ENCODE assay signal across 23 mouse cellular contexts in genomic region chr8:94948421-94948820, GRCm38 (mm10). TPM values are rescaled to one million over a fixed set of nuclear protein-coding genes. Genes with fewer than 3 reads are reported as not detected.
DNase-seq lines count a peak whose midpoint lies in the region; ATAC-seq and TF ChIP-seq lines count a peak whose summit lies in the region.
"Had no signal": no experiment of that assay in that cellular context is flagged by ENCODE, and none has a peak within 500 bp of the region (broad histone marks: within the 10 kb centered on the region; RNA-seq: fewer than 3 reads in every experiment).

No protein-coding gene starts in this region.

- WGBS in liver, postnatal 0 days (ENCODE audit: insufficient replicate concordance) = 81% methylated on average over 4 of the region's 4 CpGs
- 71% methylated on average over 4 of the region's 4 CpGs for WGBS in forebrain, embryonic 15.5 days

- no peak overlapping the region for H3K9ac ChIP-seq in liver, postnatal 0 days (replicated peaks)
- H3K9ac ChIP-seq in forebrain, embryonic 15.5 days (replicated peaks) = no peak overlapping the region

- ATAC-seq in liver, postnatal 0 days = no peak
- ATAC-seq in forebrain, embryonic 15.5 days (replicated peaks) = no peak
- ATAC-seq: activated CD4-positive, CD25-positive, alpha-beta regulatory T cell, adult 4 months; CD4-positive, CD25-positive, alpha-beta regulatory T cell, adult 4 months; Patski had no signal

- TF ChIP-seq POLR2A in brain, embryonic 14.5 days (IDR thresholded peaks at IDR 0.05; ENCODE audit: borderline replicate concordance, extremely low read depth, insufficient read depth, insufficient read length, poor library complexity, severe bottlenecking) = no peak

- no peak overlapping the region for H3K4me3 ChIP-seq in liver, postnatal 0 days (ENCODE audit: low read depth, low read length)
- H3K4me3 ChIP-seq in forebrain, embryonic 15.5 days = no peak overlapping the region

- H3K9me3 ChIP-seq in liver, postnatal 0 days (ENCODE audit: low read length) = no peaks in the 10 kb centered on the region
- H3K9me3 ChIP-seq in forebrain, embryonic 15.5 days = no peaks in the 10 kb centered on the region
- H3K9me3 ChIP-seq: G1E had no signal

- peaks cover 4% of the 10 kb centered on the region; the same call in 1 of the 2 replicates for H3K27me3 ChIP-seq in liver, postnatal 0 days (ENCODE audit: insufficient read depth, low read length)
- H3K27me3 ChIP-seq in forebrain, embryonic 15.5 days = no peaks in the 10 kb centered on the region
- H3K27me3 ChIP-seq: Patski had no signal

- H3K27ac ChIP-seq in liver, postnatal 0 days (ENCODE audit: low read depth) = no peak overlapping the region
- no peak overlapping the region for H3K27ac ChIP-seq in forebrain, embryonic 15.5 days (replicated peaks)

- no peak for TF ChIP-seq EP300 in liver, postnatal 0 days (IDR thresholded peaks at IDR 0.05; ENCODE audit: low read depth)

- no peak for TF ChIP-seq CTCF in brain, embryonic 14.5 days (IDR thresholded peaks at IDR 0.05; ENCODE audit: borderline replicate concordance, extremely low read depth, insufficient read depth, insufficient read length)
- no peak for TF ChIP-seq CTCF in liver, postnatal 0 days (IDR thresholded peaks at IDR 0.05; ENCODE audit: low read depth)

- H3K36me3 ChIP-seq in liver, postnatal 0 days (replicated peaks; ENCODE audit: insufficient read depth, low read length) = no peaks in the 10 kb centered on the region
- no peaks in the 10 kb centered on the region for H3K36me3 ChIP-seq in forebrain, embryonic 15.5 days
- H3K36me3 ChIP-seq: G1E had no signal

- H3K4me1 ChIP-seq in liver, postnatal 0 days (ENCODE audit: insufficient read depth) = no peaks in the 10 kb centered on the region
- H3K4me1 ChIP-seq in forebrain, embryonic 15.5 days = peaks cover 22% of the 10 kb centered on the region

- no peak overlapping the region for H3K4me2 ChIP-seq in liver, postnatal 0 days (ENCODE audit: low read depth, low read length)
- H3K4me2 ChIP-seq in forebrain, embryonic 15.5 days (replicated peaks) = no peak overlapping the region

- DNase-seq in R1 (ENCODE audit: low read depth, low spot score) = peak; percentile 10
- DNase-seq in brain, embryonic 14.5 days (ENCODE audit: low read depth) = peak; percentile 10
- peak; percentile 54 for DNase-seq in retina, embryonic 14.5 days (ENCODE audit: low spot score)
- DNase-seq in retina, postnatal 1 day = peak; percentile 86
- DNase-seq in right cerebral cortex, adult 18-20 months = no peak
- no peak for DNase-seq in liver, postnatal 0 days
- DNase-seq in layer of hippocampus, adult 8-10 months (ENCODE audit: low spot score in 2 of 2) = no peak
- DNase-seq: adrenal gland, adult 2 months; adrenal gland, adult 8-10 months; adrenal gland, postnatal 10 days; adrenal gland, postnatal 14 days; adrenal gland, postnatal 25 days; adrenal gland, postnatal 36 days; B cell, adult 2 months; cerebellum, adult 11 months; cerebellum, adult 11-12 months; cerebellum, adult 18-20 months; cerebellum, adult 2 months had no signal

RNA-seq across cellular contexts. Expression of gene Adgrg5, which starts 24.9 kb away (rescaled TPM):
- polyA plus RNA-seq in brain, embryonic 14.5 days (2012; rRNA removed) = 0.27 and 0.28 TPM in 2 replicates
- polyA plus RNA-seq in liver, postnatal 0 days (2015; fragmentation: Nextera tagmentation; extraction: Ambion mirVana) = 0.13 and 0.18 TPM in 2 replicates
- 0.27 TPM in 1 of 2 replicates, not detected in the other for polyA plus RNA-seq in forebrain, embryonic 15.5 days (2015; fragmentation: Nextera tagmentation; extraction: Ambion mirVana)
- total RNA-seq in layer of hippocampus, adult 8-10 months (2022) = under 1 TPM in 2 of 4 experiments, not detected in 2; 0.73 to 0.85 TPM
- polyA plus RNA-seq: Patski had no signal

RNA-seq across cellular contexts. Expression of gene Adgrg1, which starts 26.1 kb away (rescaled TPM):
- 468 and 636 TPM in 2 replicates for polyA plus RNA-seq in brain, embryonic 14.5 days (2012; rRNA removed)
- 34.0 and 35.4 TPM in 2 replicates for polyA plus RNA-seq in liver, postnatal 0 days (2015; fragmentation: Nextera tagmentation; extraction: Ambion mirVana)
- 135 and 140 TPM in 2 replicates for polyA plus RNA-seq in forebrain, embryonic 15.5 days (2015; fragmentation: Nextera tagmentation; extraction: Ambion mirVana)
- total RNA-seq in layer of hippocampus, adult 8-10 months (2022) = 10 to 100 TPM; 81.5 to 97.4 (median 90.2) TPM

RNA-seq across cellular contexts. Expression of gene Ccdc102a, which starts 30.5 kb away (rescaled TPM):
- 9.0 and 11.1 TPM in 2 replicates for polyA plus RNA-seq in brain, embryonic 14.5 days (2012; rRNA removed)
- 1.3 and 1.5 TPM in 2 replicates for polyA plus RNA-seq in liver, postnatal 0 days (2015; fragmentation: Nextera tagmentation; extraction: Ambion mirVana)
- polyA plus RNA-seq in forebrain, embryonic 15.5 days (2015; fragmentation: Nextera tagmentation; extraction: Ambion mirVana) = 5.4 and 5.6 TPM in 2 replicates
- 1 to 10 TPM; 1.0 to 2.6 (median 1.4) TPM for total RNA-seq in layer of hippocampus, adult 8-10 months (2022)
- polyA plus RNA-seq: CD4-positive, CD25-positive, alpha-beta regulatory T cell, adult 4 months had no signal

Comparison
In these comparisons a context has a peak if more than half of its experiments do, and no peak if none do; other contexts are left out.
1. DNase-seq: peak in R1 (single experiment), brain, embryonic 14.5 days (single experiment), retina, embryonic 14.5 days (single experiment) and retina, postnatal 1 day (single experiment); none in right cerebral cortex, adult 18-20 months (single experiment), liver, postnatal 0 days (single experiment) and layer of hippocampus, adult 8-10 months (0 of 2).